Mouse (Mus musculus) olfactory bulb, adult 2 months (tissue): ENCODE measurements around the gene Dnajb9.

Source experiments
- CTCF ChIP-seq: fragments of 200-500 bp; IDR thresholded peaks from 2 replicates; pipeline ENCODE4 v1.5.1; 2012; ENCODE audit warnings: low read depth, mild to moderate bottlenecking, low read length, moderate library complexity; ENCODE audit not compliant: insufficient read depth
- POLR2A ChIP-seq: fragments of 200-500 bp; IDR thresholded peaks from 2 replicates; pipeline ENCODE4 v1.6.1; 2012; ENCODE audit warnings: mild to moderate bottlenecking, low read depth, low read length, moderate library complexity; ENCODE audit not compliant: insufficient read depth

- TF ChIP-seq CTCF (no peak), POLR2A (no peak)
Observed at GRCm38 (mm10) chr12:44241090-44241489, 31.0 kb upstream of the Dnajb9 start.
